Mouse (Mus musculus) E14TG2a.4 (cell line): Measurements from ENCODE around the gene Rtn3.

Experiments used
- CTCF ChIP-seq: conservative IDR thresholded peaks from 2 replicates; pipeline ENCODE4 v1.5.1; 2014; ENCODE audit warnings: low read length
- NANOG ChIP-seq: IDR thresholded peaks from 2 replicates; pipeline ENCODE4 v1.6.1; 2014; ENCODE audit warnings: borderline replicate concordance, low read length, mixed read lengths
- POU5F1 ChIP-seq: IDR thresholded peaks from 2 replicates; pipeline ENCODE4 v1.6.1; 2014; ENCODE audit warnings: low read length, borderline replicate concordance

DNA sequence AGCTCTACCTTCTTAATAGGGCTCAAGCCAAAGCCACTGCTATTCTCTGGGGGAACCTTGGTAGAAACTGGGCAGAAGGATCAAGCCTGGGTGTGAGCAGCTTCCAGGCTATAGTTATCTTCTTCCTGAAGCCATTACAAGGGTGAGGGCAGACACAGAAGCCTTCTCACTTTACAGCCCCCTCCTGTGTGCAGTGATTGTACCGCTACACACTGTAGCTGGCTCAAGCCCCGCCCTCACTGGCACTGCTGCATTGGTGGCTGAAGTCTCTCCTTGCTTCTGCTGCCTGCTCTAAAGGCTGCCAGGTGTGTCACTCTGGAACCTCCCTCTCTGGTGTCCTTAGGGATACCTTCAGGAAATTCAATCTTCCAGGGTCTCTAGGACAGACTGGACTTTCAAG lies 70.7 kb downstream of the Rtn3 start:
- TF ChIP-seq CTCF (no peak), POU5F1 (no peak), NANOG (no peak)
